Mouse (Mus musculus): ENCODE data around the gene Cdc42. TPM values are rescaled to one million over a fixed set of nuclear protein-coding genes. Genes with fewer than 3 reads are reported as not detected.

Gene Cdc42
- polyA plus RNA-seq (2015; fragmentation: Nextera tagmentation; extraction: Ambion mirVana): 962 and 964 TPM in 2 replicates

DNA sequence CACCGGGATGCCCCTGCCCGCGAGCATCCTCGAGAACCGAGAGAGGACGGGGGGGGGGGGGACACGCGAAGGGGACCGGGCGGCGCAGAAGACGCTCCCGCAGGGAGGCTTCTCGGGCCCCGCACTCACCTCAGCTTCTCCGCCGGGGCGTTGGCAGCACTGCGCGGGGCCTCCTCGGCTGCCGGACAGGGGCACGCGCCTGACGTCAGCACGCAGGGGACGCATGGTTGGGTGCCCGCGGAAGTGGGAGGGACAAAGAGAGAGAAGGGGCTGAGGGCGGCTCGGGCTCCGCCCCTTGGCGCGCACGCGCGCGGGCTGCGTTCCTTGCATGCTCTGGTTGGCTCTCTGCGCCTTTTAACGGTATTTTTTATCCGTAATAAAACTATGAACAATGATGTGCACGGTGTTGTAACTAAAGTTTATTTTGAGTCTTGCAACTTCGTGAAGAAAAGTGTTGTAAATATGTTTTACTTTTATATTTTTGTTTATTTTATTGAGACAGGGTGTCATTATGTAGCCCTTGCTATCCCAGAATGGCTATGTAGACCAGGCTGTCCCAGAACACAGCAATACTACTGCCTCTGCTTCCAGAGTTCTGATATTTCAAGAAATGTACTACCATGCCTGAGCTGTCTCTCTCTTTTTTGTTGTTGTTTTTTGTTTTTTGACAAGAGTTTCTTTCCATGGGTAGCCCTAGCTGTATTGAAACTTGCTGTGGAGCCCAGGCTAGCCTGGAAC, at the start of gene Cdc42:
Gene Cdc42, minus strand, starts transcription at position 204 of the 738 bp plus-strand sequence.

DNA sequence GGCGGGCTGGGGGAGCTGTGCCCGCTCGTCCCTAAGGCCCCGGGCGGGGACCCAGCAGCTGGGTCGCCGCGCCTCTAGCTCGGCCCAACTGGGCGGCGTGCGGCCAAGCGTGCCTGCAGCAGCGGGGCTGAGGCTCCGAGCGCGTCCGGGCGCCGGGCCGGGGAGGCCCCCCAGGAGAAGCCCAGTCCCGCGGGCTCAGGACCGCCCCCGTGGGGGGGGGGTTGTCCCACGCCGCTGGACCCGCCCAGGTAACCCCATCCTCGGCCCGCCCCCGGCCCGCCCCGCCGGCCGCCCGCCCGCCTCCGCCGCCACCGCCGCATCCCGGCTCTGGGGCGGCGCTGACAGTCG, 80.4 kb downstream of the Cdc42 start, which contains the start of gene Wnt4:
Gene Wnt4, plus strand, starts transcription at position 324 of the 348 bp plus-strand sequence.

Other genes with a start within 250 kb of the Cdc42 start
- 9.0 and 10.9 TPM in 2 replicates for gene Wnt4, start 80.2 kb downstream of the Cdc42 start, polyA plus RNA-seq (2015; fragmentation: Nextera tagmentation; extraction: Ambion mirVana)
- gene Cela3a, start 52.1 kb upstream of the Cdc42 start, polyA plus RNA-seq (2015; fragmentation: Nextera tagmentation; extraction: Ambion mirVana): not detected in 2 replicates
- not detected in 2 replicates for gene Cela3b, start 72.8 kb upstream of the Cdc42 start, polyA plus RNA-seq (2015; fragmentation: Nextera tagmentation; extraction: Ambion mirVana)
- gene 1700013G24Rik, start 95.6 kb upstream of the Cdc42 start, polyA plus RNA-seq (2015; fragmentation: Nextera tagmentation; extraction: Ambion mirVana): not detected in 2 replicates
- 7.4 and 9.9 TPM in 2 replicates for gene Hspg2, start 111.0 kb upstream of the Cdc42 start, polyA plus RNA-seq (2015; fragmentation: Nextera tagmentation; extraction: Ambion mirVana)
- gene Ldlrad2, start 216.8 kb upstream of the Cdc42 start, polyA plus RNA-seq (2015; fragmentation: Nextera tagmentation; extraction: Ambion mirVana): not detected in 2 replicates
- gene Usp48, start 236.0 kb upstream of the Cdc42 start, polyA plus RNA-seq (2015; fragmentation: Nextera tagmentation; extraction: Ambion mirVana): 42.8 and 47.2 TPM in 2 replicates

Data from neural tube, postnatal 0 days (tissue).